Mouse (Mus musculus) ES-E14 (cell line): Measurements from ENCODE around the gene Ndufs8. TPM values are rescaled to one million over a fixed set of nuclear protein-coding genes. Genes with fewer than 3 reads are reported as not detected.

Experiments
- DNase-seq: peaks from one replicate; pipeline ENCODE4 v3.0.0-alpha.2; 2013; ENCODE audit warnings: low read depth, low spot score
- H3K27ac ChIP-seq: 2 replicates; pipeline ENCODE4 v1.5.1; 2012; ENCODE audit warnings: low read depth, mild to moderate bottlenecking, low read length, moderate library complexity, mixed read lengths; ENCODE audit not compliant: poor library complexity, insufficient read depth, severe bottlenecking
- H3K36me3 ChIP-seq: 2 replicates; pipeline ENCODE4 v1.6.1; 2012; ENCODE audit warnings: mild to moderate bottlenecking, low read length, moderate library complexity, mixed read lengths; ENCODE audit not compliant: control insufficient read depth, poor library complexity, insufficient read depth, severe bottlenecking
- H3K4me1 ChIP-seq, 2 experiments: fragments of 150-350 bp in 1 of 2; sonication (generic) in 1 of 2; 2 replicates each; pipeline ENCODE4 v1.6.1; 2012; ENCODE audit warnings: low read length in 2 of 2, mild to moderate bottlenecking in 1 of 2, mixed read lengths in 1 of 2; ENCODE audit not compliant: control insufficient read depth in 2 of 2, insufficient read depth in 2 of 2, poor library complexity in 1 of 2
- H3K4me3 ChIP-seq, 2 experiments: fragments of 150-350 bp in 1 of 2; sonication (generic) in 1 of 2; 2 replicates each; pipeline ENCODE4 v1.5.1; 2012; ENCODE audit warnings: low read length in 2 of 2, low read depth in 1 of 2, mild to moderate bottlenecking in 1 of 2, mixed read lengths in 1 of 2; ENCODE audit not compliant: insufficient read depth in 1 of 2, poor library complexity in 1 of 2, severe bottlenecking in 1 of 2
- H3K9ac ChIP-seq: 2 replicates; pipeline ENCODE4 v1.6.1; 2012; ENCODE audit warnings: low read depth, mild to moderate bottlenecking, low read length, mixed read lengths; ENCODE audit not compliant: poor library complexity, insufficient read depth, severe bottlenecking
- H3K9me3 ChIP-seq: fragments of 150-350 bp; sonication (generic); 2 replicates; pipeline ENCODE4 v1.6.1; 2012; ENCODE audit warnings: low read depth, mild to moderate bottlenecking, low read length; ENCODE audit not compliant: control insufficient read depth, insufficient read depth
- CHD2 ChIP-seq: IDR thresholded peaks from 2 replicates; pipeline ENCODE4 v1.6.1; 2014; ENCODE audit warnings: mild to moderate bottlenecking, low read depth, low read length, inconsistent platforms
- HCFC1 ChIP-seq: IDR thresholded peaks from 2 replicates; pipeline ENCODE4 v1.6.1; 2012; ENCODE audit warnings: low read length, inconsistent platforms, borderline replicate concordance; ENCODE audit not compliant: insufficient read depth
- MAFK ChIP-seq: IDR thresholded peaks from 2 replicates; pipeline ENCODE4 v1.6.1; 2014; ENCODE audit warnings: mild to moderate bottlenecking, low read depth, low read length, inconsistent platforms; ENCODE audit not compliant: insufficient read depth
- ZC3H11A ChIP-seq: IDR thresholded peaks from 2 replicates; pipeline ENCODE4 v1.6.1; 2012; ENCODE audit warnings: low read depth, mild to moderate bottlenecking, inconsistent platforms, low read length, borderline replicate concordance
- ZNF384 ChIP-seq: IDR thresholded peaks from 2 replicates; pipeline ENCODE4 v1.6.1; 2012; ENCODE audit warnings: low read depth, low read length, inconsistent platforms
- in situ Hi-C, 2 experiments: fragments of 600-800 bp; cut with MboI; formaldehyde crosslinking; loops; one replicate each; pipeline ENCODE4 v1.15.1; 2025; ENCODE audit warnings: low sequenced_read_pairs in 2 of 2, inconsistent platforms in 1 of 2; ENCODE audit not compliant: unreplicated experiment in 2 of 2
- total RNA-seq: library from RNA; depleted of rRNA; stranded (reverse); fragments of 300-350 nt; gene quantifications from 2 replicates; pipeline ENCODE4 v1.2.3, GENCODE M21; 2012

Ndufs8 gene
- total RNA-seq, 1 experiment, result 134 TPM

- Histone ChIP-seq H3K36me3 (no peaks in the 10 kb centered on the region), H3K4me1 (peaks cover 0 to 14% of the 10 kb centered on the region in 2 experiments; a peak in 2 of 4 replicates), H3K9me3 (no peaks in the 10 kb centered on the region), H3K4me3 (no peak overlapping the region), H3K9ac (no peak overlapping the region), H3K27ac (no peak overlapping the region)
- in situ Hi-C loops, result no loop called here
- no peak for DNase-seq
- TF ChIP-seq CHD2 (no peak), HCFC1 (no peak)
Measured at GRCm38 (mm10) chr19:3924190-3924589, 11.6 kb upstream of the Ndufs8 start.

GRCm38 (mm10) chr19:3923586-3923985, 11.0 kb upstream of the Ndufs8 start:
- H3K36me3 ChIP-seq, result no peaks in the 10 kb centered on the region
- H3K4me3 ChIP-seq, result no peak overlapping the region
- in situ Hi-C loops, result no loop called here
- H3K4me1 ChIP-seq, result peaks cover 0 to 10% of the 10 kb centered on the region in 2 experiments; a peak in 2 of 4 replicates
- DNase-seq, result no peak
- H3K9me3 ChIP-seq, result no peaks in the 10 kb centered on the region
- no peak overlapping the region for H3K9ac ChIP-seq
- TF ChIP-seq HCFC1 (no peak), ZNF384 (no peak), CHD2 (no peak), ZC3H11A (no peak), MAFK (no peak)
- H3K27ac ChIP-seq, result no peak overlapping the region

GRCm38 (mm10) chr19:3922661-3923371, 10.2 kb upstream of the Ndufs8 start:
- Histone ChIP-seq H3K27ac (no peak overlapping the region), H3K36me3 (no peaks in the 10 kb centered on the region), H3K4me3 (no peak overlapping the region), H3K4me1 (peaks cover 0 to 10% of the 10 kb centered on the region in 2 experiments; a peak in 2 of 4 replicates), H3K9ac (no peak overlapping the region), H3K9me3 (no peaks in the 10 kb centered on the region)
- no peak for TF ChIP-seq ZNF384
- no peak for TF ChIP-seq HCFC1
- no peak for TF ChIP-seq ZC3H11A
- TF ChIP-seq MAFK, result no peak
- TF ChIP-seq CHD2, result no peak
- in situ Hi-C loops, result no loop called here
- no peak for DNase-seq

- H3K27ac ChIP-seq, result no peak overlapping the region
- H3K4me3 ChIP-seq, result no peak overlapping the region
- TF ChIP-seq CHD2, result no peak
- TF ChIP-seq HCFC1, result no peak
- no peak for TF ChIP-seq ZNF384
- TF ChIP-seq MAFK, result no peak
- TF ChIP-seq ZC3H11A, result no peak
- peaks cover 0 to 10% of the 10 kb centered on the region in 2 experiments; a peak in 2 of 4 replicates for H3K4me1 ChIP-seq
- no peak overlapping the region for H3K9ac ChIP-seq
- no peaks in the 10 kb centered on the region for H3K36me3 ChIP-seq
- no peak for DNase-seq
- in situ Hi-C loops, result no loop called here
- no peaks in the 10 kb centered on the region for H3K9me3 ChIP-seq
Measured at GRCm38 (mm10) chr19:3919928-3920327, 7.4 kb upstream of the Ndufs8 start.

GRCm38 (mm10) chr19:3916727-3917126, 4.2 kb upstream of the Ndufs8 start:
- in situ Hi-C loops, result no loop called here
- DNase-seq, result no peak
- Histone ChIP-seq H3K9me3 (no peaks in the 10 kb centered on the region), H3K9ac (no peak overlapping the region), H3K27ac (no peak overlapping the region), H3K4me1 (0 out of 4 replicates have a peak, but pooled peaks cover 0 to 1% of the 10 kb centered on the region in 2 experiments), H3K4me3 (no peak overlapping the region), H3K36me3 (no peaks in the 10 kb centered on the region; the same call in 1 of the 2 replicates)
- TF ChIP-seq MAFK (no peak), HCFC1 (no peak), CHD2 (no peak), ZNF384 (no peak), ZC3H11A (no peak)
